Mouse (Mus musculus): Measurements from ENCODE around the gene Nrn1l.
A peak's percentile ranks its signal among the peaks of the same experiment; 100 is the strongest.

Gene Nrn1l

DNA sequence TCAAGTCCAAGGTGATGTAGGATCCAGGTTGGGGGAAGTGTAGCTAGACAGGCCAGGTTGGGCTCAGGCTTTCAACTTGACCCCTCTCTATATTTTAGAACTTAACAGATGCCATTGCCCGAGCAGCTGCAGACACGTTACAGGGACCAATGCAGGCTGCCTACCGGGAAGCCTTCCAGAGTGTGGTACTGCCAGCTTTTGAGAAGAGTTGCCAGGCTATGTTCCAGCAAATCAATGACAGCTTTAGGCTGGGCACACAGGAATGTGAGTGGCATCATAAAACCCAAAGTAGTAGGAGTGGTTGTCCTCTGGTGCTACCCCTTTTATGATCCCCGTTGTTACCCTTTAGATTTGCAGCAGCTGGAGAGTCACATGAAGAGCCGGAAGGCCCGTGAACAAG, 2.5 kb upstream of the Nrn1l start:
- peak in 1 of 2 experiments; percentile 62 for DNase-seq (ENCODE audit: low spot score in 2 of 2)

DNA sequence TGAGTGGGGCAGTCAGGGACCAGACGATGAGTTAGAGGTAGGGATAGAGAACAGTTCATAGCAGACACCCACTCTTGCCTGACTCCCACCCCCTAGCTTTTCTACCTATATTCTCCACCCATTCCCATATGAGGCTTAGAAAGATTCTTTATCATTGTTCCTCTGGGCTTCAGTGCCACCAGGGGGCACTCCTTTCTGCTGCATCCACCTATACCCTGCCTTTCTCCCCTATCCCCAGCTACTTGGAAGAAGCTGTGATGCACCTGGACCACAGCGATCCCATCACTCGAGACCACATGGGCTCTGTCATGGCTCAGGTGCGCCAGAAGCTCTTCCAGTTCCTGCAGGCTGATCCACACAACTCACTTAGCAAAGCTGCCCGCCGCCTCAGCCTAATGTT, 935 bp upstream of the Nrn1l start:
- peak in 1 of 2 experiments; percentile 60 for DNase-seq (ENCODE audit: low spot score in 2 of 2)

DNA sequence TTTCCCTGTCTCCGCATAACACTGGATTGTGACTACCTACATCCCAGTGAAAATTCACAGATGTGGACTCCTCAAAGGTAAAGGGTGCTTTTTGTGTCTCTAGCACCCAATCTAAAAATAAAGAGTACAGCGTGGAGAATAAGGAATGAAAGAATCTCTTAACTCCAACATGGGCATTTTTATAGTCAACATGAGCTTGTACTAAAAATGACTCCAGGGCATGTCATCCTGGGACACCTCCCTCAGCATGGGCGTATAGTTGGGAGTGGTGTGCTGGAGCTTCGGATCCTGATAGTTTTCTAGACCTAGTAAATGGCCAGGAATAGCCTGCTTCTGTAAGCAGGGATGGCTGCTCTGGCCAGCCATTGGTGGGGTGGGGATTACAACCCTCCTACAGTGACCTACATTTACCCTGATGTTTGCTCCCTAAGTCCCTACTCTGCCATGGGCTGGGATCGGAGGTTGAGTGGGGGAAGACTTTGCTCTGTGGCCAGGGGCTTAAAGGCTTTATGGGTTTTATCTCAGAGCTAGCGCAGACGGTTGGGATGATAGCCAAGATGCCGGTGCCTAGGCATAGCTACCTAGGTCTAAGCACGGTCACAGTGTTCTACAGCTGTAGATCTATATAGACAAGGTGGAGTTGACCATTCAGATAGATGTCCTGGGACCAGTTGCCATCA, 4.6 kb downstream of the Nrn1l start:
- no peak for DNase-seq (ENCODE audit: low spot score in 2 of 2)

DNA sequence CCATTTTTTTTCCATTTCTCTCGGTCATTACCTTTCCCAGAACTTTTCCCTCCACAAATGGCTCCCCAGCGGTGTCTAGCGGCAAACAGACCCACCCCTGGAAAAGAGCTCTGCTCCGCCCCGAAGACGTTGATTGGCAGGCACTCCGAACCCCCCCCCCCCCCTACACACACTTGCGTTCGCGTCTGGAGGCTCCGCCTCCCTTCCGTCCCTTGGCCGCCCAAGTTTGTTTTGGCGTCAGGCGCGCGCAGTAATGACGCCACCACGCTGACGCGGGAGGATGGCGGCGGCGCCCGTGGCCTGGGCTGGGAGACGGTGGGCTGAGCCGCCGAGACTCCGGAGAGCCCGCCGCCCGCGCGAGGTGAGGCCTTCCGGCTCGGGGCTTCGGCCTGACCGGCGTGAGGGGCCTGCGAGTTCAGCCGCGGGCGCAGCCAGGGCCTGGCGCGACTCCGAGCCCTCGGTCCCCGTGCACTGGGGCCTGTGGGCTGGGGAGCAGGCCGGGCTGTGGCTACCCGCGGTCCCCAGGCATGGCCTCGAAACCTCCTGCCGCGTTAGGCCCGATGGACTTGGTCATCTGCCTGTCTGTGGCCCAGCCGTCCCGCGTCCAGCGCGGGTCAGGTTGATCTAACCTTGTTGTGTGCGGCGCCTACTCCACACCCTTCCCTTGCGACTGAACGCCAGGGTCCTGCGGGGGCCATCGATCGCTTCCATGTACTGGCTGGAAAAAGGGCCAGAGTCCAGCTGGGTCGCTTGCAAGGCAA, 7.0 kb downstream of the Nrn1l start, which contains the start of gene Pskh1:
Pskh1 (plus strand) TSS at position 262 of the 761 bp plus-strand sequence.
- DNase-seq (ENCODE audit: low spot score in 2 of 2): peak; percentile 90 to 91

DNA sequence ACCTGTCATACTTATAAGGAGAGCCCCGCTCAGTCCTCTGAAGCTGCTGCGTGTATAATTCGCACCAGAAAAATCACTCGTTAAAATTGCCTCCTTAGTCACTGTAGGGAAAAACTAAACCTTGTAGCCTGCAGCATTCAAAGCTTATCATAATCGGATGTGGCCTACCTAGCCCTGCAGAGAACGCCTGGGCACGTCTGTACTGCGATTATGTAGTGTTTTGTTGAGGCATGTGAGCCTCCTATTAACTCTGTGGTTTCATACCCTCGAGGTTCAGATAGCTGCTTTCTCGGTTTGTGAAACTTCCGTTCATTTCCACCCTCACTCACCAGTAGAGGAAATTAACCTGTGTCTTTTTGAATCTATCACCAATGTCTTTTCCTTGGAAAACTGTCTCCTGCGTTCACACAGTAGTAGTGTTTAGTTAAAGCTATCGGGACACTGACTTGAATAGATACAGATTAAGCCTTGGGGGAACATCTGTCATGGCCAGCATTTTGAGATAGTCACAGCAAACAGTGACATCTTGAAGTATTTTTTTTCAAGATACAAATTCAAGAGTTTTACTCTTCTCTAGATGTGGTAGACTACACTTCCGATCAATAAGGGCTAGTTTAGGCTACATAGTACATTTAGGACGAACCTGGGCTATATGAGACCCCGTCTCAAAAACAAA, 7.7 kb downstream of the Nrn1l start:
- DNase-seq (ENCODE audit: low spot score in 2 of 2): no peak

DNA sequence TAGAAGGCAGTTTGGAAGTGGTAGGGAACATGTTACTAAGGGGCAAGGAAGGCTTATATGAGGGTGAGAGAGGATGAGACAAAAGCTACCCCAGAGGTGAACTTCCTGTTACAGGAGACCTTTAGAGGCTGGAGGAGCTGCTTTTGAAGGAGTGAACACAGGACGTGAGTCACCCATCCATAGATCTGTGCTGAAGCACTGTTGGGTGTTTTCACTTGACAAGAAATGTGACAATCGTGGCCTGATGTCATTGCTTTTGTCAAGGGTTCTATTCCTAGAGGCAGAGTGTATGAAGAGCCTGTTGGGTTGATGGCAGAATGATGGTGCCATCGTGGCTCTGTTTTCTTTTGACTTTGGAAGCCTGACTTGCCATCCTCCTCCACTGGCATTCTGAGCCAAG, 26.0 kb downstream of the Nrn1l start:
- DNase-seq (ENCODE audit: low spot score in 2 of 2): no peak

DNA sequence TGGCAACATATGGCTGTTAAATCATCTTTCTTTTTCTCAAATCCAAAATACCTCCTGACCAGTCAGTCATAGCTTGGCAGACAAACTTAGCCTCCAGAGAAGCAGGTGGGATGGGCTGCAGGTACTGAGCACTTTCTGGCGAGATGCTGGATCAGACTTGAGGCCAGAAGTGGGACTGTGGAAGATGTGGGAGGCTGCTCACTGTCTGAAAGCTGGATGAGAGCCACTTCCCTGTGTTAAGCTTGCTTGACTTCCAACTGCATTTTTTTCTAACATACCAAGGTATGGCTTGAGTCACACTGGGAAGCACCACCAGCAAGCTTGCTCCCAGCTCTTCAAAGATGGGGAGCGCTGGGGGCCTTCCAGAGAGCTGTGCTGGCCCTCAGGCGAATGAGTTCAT, 31.8 kb downstream of the Nrn1l start:
- DNase-seq (ENCODE audit: low spot score in 2 of 2): peak; percentile 52

DNA sequence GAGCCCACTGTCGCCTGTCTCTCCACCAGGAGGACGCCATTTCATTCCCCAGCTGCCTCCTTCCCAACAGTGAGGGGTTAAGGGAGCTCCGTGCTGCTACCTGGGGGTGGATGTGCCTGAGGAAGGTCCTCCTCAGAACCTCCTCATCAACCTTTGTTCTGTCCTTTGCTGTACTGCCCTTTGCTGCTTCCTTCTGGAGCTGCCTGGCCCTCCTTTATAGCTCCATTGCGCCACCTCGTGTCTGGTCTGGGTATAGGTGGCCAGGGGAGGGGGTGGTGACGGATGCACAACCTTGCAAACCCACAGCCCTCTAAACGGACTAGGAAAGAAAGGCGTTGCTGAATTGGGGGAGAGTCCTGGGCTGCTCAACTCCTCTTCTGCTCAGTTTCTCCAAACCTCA, 37.2 kb downstream of the Nrn1l start:
- DNase-seq (ENCODE audit: low spot score in 2 of 2): peak; percentile 82 to 91

DNA sequence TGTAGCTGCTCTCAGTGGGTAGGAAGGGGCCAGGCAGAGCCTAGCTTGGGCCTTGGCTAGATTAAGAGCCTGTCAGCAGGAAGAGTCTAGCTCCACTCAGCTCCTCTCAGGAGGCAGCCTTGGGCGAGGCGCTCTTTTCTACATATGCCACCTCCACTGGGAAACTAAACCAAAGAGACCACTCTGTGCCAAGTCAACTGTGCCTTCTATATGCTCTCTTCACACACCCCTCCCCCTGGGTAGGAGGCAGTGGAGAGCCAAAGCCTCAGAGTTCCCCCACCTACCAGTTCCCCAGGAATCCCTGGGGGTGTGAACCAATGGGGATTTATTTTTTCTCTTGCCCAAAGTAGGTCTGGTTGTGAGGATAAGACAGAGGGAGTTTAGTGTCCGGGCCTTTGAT, 37.9 kb downstream of the Nrn1l start:
- peak; percentile 39 to 55 for DNase-seq (ENCODE audit: low spot score in 2 of 2)

DNA sequence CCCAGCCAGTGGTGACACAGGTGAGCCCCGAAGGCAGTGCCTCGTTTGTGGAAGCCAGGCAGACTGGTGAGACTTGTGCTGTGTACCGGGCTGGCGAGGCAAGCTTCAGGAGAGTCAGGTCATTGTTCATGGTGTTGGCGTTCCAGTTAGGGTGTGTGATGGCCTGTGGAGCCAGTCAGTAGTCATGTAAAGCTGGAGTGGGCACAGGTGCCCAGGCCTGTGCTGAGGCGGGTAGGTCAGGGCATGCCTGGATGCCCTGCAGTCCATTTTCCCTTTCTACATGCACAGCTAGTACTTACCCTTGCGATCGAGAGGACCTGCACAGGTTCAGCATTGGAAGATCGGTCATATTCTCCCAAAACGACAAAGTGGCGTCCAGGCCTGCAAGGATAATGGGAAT, 39.2 kb downstream of the Nrn1l start:
- DNase-seq (ENCODE audit: low spot score in 2 of 2): no peak

DNA sequence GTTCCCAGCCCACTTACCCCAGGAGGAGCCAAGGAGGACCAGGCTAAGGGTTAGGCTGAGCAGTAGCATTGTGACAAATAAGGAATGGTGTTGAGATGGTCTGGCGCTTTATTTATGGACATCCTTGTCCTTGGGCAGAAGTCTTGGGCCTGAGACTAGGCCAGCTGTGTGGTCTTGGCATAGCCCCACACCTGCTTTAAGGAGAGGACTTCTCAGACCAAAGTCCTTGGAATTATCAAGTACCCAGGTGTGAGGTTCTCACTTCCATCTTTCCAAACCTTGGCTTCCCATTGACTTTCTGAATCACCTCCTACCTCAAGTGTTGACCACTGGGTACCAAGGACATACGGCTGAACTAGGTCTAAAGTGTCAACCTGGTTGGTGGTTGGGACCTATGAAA, 40.4 kb downstream of the Nrn1l start, which contains the start of gene Ctrl:
Ctrl (minus strand) TSS at position 101 of the 400 bp plus-strand sequence.
- no peak for DNase-seq (ENCODE audit: low spot score in 2 of 2)

DNA sequence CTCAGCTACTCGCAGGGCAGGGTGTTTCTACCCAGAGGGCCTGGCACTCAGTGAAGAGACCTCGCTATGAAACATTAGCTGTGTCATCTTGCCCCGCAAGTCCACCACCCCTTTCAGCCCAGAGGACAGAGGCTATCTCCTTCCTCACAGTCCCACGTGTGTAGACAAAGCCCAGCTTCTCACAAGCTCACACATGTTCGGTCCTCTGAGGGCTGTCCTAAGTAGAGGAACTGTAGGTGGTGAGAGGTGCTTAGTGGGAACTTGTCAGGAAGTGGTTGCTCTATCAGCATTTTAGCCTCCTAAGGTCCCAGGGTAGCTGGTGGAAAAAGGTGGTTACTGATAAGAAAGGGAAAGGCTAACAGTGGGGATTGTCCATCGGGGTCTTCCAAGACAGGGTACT, 41.7 kb downstream of the Nrn1l start:
- DNase-seq (ENCODE audit: low spot score in 2 of 2): no peak

DNA sequence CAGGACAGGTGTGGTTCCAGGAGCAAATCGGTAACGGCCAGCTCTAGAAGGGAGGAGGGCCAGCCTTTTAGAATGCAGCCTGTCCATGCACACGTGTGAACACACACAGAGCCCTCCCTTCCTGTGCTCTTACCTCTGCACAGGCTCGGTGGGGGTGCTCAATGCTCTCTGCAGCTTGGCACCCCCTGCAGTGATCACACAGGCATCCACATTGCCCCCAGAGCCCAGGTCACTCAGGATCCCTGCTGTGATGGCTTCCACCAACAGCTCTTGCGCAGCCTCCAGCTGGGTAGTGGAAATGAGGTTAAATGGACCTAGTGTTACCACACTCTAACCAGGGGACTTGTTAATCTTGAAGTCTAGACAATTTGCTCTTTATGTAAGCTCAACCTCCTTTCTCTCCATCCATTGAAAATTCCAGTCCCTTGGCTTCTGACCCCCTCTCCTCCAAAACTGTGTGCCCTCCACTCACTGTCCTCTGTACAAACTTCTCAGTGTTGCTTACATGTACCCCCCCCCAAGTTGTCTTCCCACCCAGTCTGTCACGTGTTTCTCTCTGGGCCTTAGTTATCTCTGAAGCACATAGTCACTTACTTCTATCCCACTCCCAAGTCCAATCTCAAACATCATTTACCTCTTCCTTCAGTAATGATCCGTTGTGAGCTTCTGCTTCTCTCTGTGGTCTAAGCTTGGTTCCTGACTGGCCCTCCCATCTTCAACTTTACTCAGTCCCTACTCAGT, 42.7 kb downstream of the Nrn1l start:
- no peak for DNase-seq (ENCODE audit: low spot score in 2 of 2)

DNA sequence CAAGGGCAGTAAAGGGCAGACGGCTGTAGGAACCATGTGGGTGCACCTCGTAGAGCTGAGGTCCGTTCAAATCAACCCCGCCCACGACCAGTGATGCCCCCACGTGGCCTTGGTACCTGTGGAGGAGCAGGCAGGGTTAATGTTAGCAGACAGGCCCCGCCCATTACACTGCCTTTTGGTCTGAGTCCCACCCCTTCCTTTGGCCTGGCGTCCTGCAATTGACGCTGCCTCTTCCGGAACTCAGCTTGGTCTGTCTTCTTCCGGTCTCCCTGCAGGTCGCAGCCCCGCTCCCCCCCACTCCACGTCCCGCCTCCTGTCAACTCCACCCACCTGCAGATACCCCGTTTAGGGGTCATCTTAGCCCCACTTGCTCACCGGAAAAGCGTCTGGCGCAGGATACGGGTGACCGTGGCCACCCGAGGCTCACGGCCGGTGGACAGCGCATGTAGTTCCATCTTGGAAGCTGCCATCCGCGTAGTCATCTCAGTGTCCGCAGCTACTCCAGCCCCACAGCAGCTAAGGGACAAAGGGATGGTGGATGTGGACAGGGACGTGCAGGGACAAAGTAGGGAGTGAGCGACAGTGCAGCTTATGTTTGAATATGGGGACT, 43.6 kb downstream of the Nrn1l start:
- peak; percentile 84 to 87 for DNase-seq (ENCODE audit: low spot score in 2 of 2)

DNA sequence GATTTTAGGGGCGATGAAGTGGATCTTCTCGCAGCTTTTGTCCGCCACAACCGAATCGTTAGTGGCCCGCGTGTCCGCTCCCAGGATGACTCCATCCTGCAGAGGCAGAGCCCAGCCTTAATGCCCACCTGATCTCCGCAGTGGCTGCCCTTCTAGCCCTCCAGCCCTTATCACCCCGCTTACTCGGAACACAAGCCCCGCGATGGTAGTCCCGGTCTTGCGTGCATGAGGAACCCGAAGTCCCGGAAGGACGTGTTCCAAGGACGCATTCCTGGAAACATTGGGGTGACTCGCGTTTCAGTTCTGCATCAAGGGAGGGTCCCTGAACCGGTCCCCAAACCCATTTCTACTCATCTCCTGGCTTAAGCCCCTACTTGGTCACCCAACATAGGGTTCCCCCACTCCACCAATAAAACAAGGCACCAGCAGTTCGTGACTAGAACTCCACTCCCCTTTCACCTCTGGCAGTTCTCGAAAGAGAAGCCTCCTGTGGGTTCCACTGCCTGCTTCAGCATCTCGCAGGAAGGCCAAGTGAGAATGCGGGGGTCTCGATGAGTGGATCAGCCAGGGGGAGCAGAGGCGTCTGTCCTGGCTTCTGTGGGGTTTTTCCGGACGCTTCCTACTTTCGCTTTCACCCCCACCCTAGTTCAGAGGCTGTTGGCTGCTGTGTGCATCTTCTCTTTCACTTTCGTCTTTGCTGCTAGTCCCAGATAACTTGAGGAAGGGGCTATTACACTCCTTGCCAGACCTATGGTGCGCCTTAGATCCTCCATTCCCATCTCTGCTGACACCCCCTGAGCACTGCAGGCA, 44.3 kb downstream of the Nrn1l start:
- peak; percentile 62 to 74 for DNase-seq (ENCODE audit: low spot score in 2 of 2)

DNA sequence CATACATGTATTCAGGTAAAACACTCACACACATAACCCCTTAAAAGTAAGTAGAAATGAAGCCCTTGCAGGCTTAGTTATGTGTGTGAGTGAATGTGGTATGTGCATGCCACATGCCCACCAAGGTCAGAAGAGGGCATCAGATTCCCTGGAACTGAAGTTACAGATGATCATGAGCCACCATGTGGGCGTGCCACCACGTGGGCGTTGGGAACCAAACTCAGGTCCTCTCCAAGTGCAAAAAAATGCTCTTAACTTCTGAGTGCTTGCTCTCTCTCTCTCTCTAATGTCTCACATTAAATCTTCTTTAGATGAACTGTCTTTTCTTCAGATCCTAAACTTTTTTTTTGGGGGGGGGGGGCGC, 44.9 kb downstream of the Nrn1l start, which contains the start of gene Psmb10:
Psmb10 (minus strand) TSS at position 139 of the 364 bp plus-strand sequence.
- DNase-seq (ENCODE audit: low spot score in 2 of 2): peak; percentile 26 to 44

DNA sequence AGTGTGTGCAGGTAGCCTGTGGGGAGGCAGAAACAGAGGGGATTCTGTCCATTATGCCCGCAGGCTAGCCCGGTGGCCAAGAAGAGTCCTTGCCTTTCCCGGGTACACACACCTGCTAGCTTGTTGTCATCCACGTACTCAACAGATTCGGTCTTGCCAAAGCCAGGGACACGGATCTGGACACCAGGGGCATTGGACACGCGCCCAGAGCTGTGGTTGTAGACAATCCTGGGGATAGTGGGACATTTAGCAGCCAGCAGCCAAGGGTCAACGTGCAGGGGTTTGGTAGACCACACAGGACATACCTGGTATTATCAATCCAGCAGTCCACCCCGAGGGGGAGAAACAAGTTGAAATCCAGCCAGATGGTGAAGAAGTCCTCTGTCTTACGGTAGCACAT, 48.7 kb downstream of the Nrn1l start:
- no peak for DNase-seq (ENCODE audit: low spot score in 2 of 2)

DNA sequence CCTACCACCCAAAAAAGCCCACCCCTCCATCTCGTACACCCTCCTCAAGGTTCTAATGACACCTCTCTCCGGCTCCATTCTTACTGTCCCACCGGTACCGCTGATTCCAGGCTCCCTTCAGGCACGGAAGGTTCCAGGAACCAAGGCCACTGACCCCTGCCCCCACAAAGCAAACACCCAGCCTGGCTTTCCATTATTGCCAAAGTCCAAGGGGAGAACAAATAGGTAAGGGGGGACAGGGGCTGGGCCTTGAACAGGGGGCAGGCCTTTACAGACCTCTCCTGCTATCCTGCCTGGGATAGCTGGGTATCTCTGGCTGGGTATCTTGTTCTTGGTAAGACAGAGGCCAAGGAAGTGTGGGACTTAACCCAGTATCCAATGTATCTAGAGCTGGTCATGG, 49.2 kb downstream of the Nrn1l start:
- DNase-seq (ENCODE audit: low spot score in 2 of 2): no peak

DNA sequence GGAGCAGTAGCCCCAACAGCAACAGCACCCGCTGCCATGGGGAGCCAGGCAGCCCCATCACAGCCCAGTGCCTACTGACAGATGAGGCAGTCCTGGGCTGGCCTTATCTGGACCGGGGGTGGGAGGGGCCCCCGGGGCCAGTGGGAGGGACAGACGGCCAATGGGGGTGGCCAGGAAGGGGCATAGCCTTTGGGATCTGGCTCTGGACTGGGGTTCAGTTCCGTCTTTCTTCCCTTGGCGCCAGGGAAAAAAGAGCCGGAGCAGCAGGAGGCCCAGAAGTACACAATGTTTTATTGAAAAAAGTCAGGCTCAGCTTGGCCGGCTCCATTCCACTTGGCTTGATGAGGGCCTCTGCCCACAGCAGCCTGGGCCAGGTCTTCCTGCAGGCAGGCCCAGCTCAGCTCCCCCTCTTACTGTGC, 50.0 kb downstream of the Nrn1l start, which contains the start of gene Lcat:
Lcat (minus strand) TSS at position 62 of the 419 bp plus-strand sequence.
- peak in 1 of 2 experiments; percentile 36 for DNase-seq (ENCODE audit: low spot score in 2 of 2)
